Mouse (Mus musculus) activated CD4-positive, CD25-positive, alpha-beta regulatory T cell, adult 4 months (primary cell): Measurements from ENCODE around the gene Tas2r122. TPM values are rescaled to one million over a fixed set of nuclear protein-coding genes. Genes with fewer than 3 reads are reported as not detected.
"Not testable (repeated sequence)": the region's sequence is repeated elsewhere in the genome, so short reads cannot be mapped to it uniquely, and the experiment has no call there.

Experiments
- ATAC-seq: one replicate; pipeline ENCODE4 v1.8.0; 2017
- polyA plus RNA-seq, 2 experiments: library from polyadenylated mRNA; unstranded; fragments of 100-300 nt; shearing (Covaris generic); gene quantifications; one replicate each; pipeline ENCODE4 v1.2.1; 2017

The Tas2r122 gene
- not detected for polyA plus RNA-seq

- no peak for ATAC-seq
These were observed at the start of gene Tas2r122 for GRCm38 (mm10) chr6:132711828-132712227. Gene Tas2r122 (minus strand): TSS chr6:132711928.

- ATAC-seq: no peak
These were observed 42.7 kb upstream of the Tas2r122 start, which contains the start of gene Tas2r124 for GRCm38 (mm10) chr6:132754430-132754829. Gene Tas2r124 (plus strand): TSS chr6:132754730.

- ATAC-seq: no peak
These were observed 38.5 kb upstream of the Tas2r122 start for GRCm38 (mm10) chr6:132750206-132750605.

GRCm38 (mm10) chr6:132737935-132738334 is 26.2 kb upstream of the Tas2r122 start, which contains the start of gene Tas2r115:
Gene Tas2r115 (minus strand): TSS chr6:132738035.
- no peak for ATAC-seq

- ATAC-seq: no peak
These were observed 10.8 kb downstream of the Tas2r122 start, which contains the start of gene Tas2r121 for GRCm38 (mm10) chr6:132700907-132701306. Gene Tas2r121 (minus strand): TSS chr6:132701007.

GRCm38 (mm10) chr6:132691596-132691995 is 20.1 kb downstream of the Tas2r122 start:
- not testable (repeated sequence) for ATAC-seq

Other genes with a start within 250 kb of the Tas2r122 start
- not detected for gene Prh1, start 142.1 kb downstream of the Tas2r122 start, polyA plus RNA-seq
- gene Prp2, start 116.0 kb downstream of the Tas2r122 start, polyA plus RNA-seq: not detected
- not detected for gene A630073D07Rik, start 60.4 kb downstream of the Tas2r122 start, polyA plus RNA-seq
- not detected for gene Tas2r120, start 55.0 kb downstream of the Tas2r122 start, polyA plus RNA-seq
- gene Tas2r121, start 10.9 kb downstream of the Tas2r122 start, polyA plus RNA-seq: not detected
- gene Tas2r115, start 26.1 kb upstream of the Tas2r122 start, polyA plus RNA-seq: not detected
- not detected for gene Tas2r124, start 42.8 kb upstream of the Tas2r122 start, polyA plus RNA-seq
- gene Tas2r102, start 50.2 kb upstream of the Tas2r122 start, polyA plus RNA-seq: not detected
- gene Tas2r136, start 66.2 kb upstream of the Tas2r122 start, polyA plus RNA-seq: not detected
- gene Tas2r117, start 90.9 kb upstream of the Tas2r122 start, polyA plus RNA-seq: not detected
- gene Tas2r123, start 135.2 kb upstream of the Tas2r122 start, polyA plus RNA-seq: not detected
- gene Tas2r116, start 143.5 kb upstream of the Tas2r122 start, polyA plus RNA-seq: not detected
- gene Tas2r110, start 156.1 kb upstream of the Tas2r122 start, polyA plus RNA-seq: not detected
- gene Tas2r113, start 181.1 kb upstream of the Tas2r122 start, polyA plus RNA-seq: not detected
- gene Tas2r125, start 197.7 kb upstream of the Tas2r122 start, polyA plus RNA-seq: not detected
- not detected for gene Tas2r129, start 239.2 kb upstream of the Tas2r122 start, polyA plus RNA-seq
- gene Tas2r131, start 246.0 kb upstream of the Tas2r122 start, polyA plus RNA-seq: not detected